Mouse (Mus musculus) embryonic fibroblast, embryonic 13.5 days (primary cell): ENCODE data around the gene Helb.

ENCODE experiments used
- CTCF ChIP-seq: IDR thresholded peaks from 2 replicates; pipeline ENCODE4 v1.5.1; 2011; ENCODE audit warnings: mild to moderate bottlenecking, control low read depth, low read length, moderate library complexity, borderline replicate concordance; ENCODE audit not compliant: insufficient read depth
- POLR2A ChIP-seq: IDR thresholded peaks from 2 replicates; pipeline ENCODE4 v1.6.1; 2011; ENCODE audit warnings: low read depth, mild to moderate bottlenecking, control low read depth, low read length, moderate library complexity

GRCm38 (mm10) chr10:120115249-120115648 is 2.5 kb upstream of the Helb start:
- no peak for TF ChIP-seq CTCF
- TF ChIP-seq POLR2A: no peak
